Mouse (Mus musculus) ZHBTc4 (cell line): ENCODE measurements around the gene Gm20708.

Source experiments
- DNase-seq: peaks from one replicate; pipeline ENCODE4 v3.0.0-alpha.2; 2011; ENCODE audit warnings: low read depth, low spot score

Gm20708 gene

DNA sequence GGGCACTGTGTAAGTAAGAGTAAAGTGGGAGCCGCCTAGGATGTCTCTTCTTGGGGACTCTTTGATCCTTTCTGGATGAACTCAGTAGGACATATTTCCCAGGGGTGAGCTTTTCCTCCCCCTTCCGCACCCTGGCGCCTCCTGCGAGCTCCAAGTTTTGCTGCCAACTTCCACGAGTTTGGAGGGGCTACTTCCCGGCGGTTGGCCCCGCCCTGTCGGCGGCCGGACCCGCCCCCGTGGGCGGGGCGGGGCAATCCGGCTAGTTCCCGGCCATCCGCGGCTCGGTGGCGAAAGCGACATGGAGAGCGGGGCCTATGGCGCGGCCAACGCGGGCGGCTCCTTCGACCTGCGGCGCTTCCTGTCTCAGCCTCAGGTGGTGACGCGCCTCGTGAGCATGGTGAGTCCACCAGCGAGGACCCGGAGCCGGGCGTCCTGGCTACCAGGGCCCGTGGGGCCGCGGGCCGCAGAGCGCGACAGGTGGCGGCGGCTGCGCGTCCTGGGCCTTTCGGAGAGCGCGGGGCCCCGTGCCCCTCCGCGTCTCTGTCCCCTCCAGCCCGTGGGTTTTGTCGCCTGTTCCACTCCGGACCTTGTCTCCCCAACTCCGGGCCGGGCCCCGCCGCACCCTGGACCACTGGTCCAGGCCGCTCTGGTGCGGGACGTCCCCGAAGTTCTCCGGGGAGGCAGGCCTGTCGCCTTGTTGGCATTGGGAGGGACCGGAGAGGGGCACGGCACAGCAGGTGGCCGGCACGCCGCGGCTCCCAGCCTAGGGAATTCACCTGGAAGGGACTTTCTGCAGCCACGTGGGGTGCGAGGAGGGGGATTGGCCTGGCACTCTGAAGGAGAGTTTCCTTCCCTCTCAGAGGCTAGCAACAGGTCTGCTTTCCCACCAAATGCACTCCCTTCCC is at the start of gene Gm20708, which contains the start of gene Syngr2:
Gm20708 (plus strand) TSS at position 262 of the 905 bp plus-strand sequence.
Syngr2 (plus strand) TSS at position 262 of the 905 bp plus-strand sequence.
- DNase-seq, result peak; percentile 89

- peak; percentile 35 for DNase-seq
Observed at GRCm38 (mm10) chr11:117760374-117761119, 48.9 kb upstream of the Gm20708 start.

DNA sequence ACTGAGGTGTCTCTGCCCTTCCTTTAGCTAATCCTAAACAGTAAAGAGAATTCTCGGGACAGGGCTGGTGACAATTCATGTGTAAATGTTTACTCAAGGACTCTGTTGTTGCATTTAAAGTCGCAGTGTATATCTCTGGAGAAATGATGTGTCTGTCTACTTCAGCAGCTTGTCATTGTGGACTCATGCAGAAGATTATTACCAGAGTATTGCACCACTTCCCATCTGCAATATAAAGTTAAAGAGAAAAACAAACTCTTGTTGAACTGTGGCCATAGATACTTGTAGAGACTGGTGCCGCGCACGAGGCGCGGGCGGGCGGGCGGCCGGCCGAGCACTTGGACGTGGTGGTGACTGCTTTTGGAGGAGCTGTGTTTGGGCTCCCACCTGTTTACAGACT is 47.7 kb upstream of the Gm20708 start:
- no peak for DNase-seq

DNA sequence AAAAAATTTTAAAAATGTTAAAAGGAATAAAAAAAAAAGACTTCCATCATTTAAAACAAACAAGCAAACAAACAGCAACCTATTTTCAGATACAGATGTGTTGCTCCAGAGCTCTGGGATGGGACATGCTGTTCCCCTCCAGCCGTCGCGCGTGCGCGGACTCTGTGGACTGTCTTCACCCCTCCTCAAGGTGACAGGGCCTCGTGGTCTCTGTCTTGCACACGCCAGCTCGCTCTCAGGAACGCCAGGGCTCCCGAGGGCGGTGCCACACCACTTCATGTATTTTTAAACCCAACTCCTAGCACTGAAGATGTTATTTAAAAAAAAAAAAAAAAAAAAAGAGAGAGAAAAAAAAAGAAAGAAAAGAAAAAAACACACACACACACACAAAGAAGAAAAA is 47.2 kb upstream of the Gm20708 start:
- peak; percentile 49 for DNase-seq

DNA sequence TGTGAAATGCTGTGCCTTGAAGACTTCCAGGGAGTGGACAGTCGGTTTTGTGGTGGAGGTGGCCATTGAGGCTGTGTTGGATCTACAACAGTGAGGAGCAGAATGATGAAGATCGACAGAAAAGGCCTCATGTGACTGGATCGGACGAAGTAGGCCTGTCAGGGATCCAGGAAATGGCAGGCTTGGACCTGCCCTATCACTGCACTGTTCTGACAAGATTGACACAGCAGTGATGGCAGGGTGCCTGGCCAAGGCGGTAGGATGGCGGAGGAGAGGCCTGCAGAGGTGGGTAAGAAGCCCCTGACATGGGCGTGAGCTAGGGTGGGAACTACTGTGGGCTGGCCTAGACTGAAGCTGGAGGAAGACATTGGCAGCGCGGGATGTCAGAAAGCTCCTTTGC is 45.1 kb upstream of the Gm20708 start:
- no peak for DNase-seq

DNA sequence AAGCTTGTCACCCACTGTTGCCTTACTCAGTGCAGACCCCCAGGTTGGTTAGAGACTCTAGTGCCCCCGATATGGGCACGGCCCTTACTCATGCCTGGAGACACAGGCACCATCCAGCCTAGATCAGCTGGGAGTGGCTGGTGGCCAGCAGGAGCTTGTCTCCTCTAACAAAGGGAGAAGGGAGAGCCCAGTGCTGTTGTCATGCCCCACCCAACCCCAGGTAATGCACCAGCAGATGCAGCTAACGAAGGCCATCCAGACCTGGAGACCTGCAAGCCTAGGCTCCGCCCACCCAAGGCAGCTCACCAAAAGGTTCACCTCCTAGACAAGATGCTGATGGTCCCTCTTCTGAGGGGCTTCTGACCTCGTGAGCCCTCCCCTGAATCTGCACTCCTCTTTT is 44.1 kb upstream of the Gm20708 start:
- DNase-seq, result no peak

GRCm38 (mm10) chr11:117766275-117766674 is 43.2 kb upstream of the Gm20708 start:
- DNase-seq, result no peak

DNA sequence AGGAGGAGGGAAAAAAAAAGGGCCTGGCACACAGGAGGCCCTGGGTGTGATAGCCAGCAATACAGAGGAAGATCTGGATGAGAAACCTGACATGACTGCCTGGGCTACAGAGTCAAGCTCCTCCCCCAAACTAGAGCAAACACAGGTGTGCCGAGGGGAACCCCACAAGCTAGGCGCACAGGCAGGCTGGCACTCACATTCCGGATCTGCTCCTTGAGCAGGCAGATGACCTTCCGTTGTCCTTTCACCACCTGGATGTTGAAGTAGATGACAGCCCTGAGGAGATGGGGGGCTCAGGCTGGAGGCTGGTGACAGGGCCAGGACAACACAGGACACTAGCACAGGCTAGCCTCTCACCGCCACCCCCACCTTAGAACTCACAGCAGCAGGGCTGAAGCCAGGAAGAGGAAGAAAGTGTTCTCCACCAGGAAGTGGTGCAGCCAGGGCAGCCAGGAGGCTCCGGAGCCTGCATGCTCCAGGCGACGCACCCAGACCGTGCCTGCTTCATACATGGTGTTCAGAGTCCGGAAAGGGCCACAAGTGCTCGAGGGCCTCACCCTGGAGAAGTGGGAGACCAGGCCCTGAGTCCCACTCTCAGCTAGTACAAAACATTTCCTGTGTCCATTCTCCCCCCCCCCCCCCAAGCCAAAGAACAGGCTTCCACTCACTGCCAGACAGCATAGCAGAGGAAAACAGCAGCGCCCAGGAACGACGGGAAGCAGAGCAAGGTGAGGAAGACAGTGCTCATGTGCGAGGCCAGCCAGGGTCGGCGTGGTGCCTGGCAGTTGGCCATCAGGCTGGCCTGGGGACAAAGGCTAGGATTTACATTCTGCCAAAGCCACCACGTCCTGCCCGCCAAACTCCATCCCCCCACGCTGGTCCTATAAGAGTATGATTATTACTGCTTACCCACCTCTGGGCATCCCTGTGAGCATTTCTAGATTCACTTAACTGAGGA is 40.5 kb upstream of the Gm20708 start:
- DNase-seq, result no peak

DNA sequence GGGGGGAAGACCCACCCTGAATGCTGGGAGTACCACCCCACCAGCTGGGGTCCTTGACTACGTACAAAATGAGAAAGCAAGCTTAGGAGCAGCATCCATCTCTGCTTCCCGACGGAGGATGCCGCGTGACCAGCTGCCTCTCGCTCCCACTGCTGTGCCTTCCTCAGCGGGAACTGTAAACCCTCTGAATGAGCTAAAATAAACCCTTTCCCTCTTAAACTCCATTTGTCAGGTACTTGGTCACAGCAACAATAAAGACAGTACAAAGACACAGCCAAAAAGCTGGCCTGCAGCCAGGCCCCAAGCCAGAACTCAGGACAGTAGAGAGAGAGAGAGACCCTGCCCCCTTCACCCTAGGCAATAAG is 39.8 kb upstream of the Gm20708 start:
- no peak for DNase-seq

- no peak for DNase-seq
Observed at GRCm38 (mm10) chr11:117770407-117770806, 39.1 kb upstream of the Gm20708 start.

DNA sequence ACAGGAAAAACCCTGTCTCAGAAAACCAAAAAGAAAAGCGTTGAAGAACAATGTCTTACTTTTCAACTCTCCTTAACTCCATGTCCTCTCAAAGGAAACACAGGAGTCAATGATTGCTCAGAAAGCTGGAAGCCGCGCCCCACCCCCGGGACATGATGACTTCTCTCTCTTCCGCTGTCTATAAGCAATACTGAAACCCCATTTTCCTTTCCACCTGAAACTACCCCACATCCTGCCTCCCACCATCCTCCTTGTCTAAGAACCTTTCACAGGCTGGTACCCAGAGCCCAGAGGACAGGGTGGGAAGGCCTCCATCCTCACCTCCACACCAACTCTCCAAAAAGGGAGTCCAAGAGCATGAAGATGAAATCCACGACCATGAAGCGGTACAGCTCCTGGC is 37.1 kb upstream of the Gm20708 start:
- no peak for DNase-seq

DNA sequence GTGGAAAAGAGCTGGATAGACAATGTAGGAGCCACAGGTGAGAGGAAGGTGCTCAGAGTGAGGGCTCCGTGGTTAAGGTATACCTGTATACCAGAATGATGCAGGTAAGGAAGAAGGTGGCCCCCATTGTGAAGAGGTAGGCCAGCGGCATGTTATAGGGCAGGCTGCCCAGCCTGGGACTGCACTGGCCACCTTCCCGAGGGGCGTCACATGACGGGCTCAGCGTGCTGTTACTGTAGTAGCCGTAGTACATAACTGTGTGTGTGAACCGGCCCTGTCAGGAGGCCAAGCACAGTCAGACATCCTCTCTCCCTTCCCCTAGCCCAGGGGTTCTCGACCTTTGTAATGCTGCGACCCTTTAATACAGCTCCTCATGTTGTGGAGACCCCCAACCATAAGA is 34.5 kb upstream of the Gm20708 start:
- no peak for DNase-seq

GRCm38 (mm10) chr11:117775540-117775939 is 33.9 kb upstream of the Gm20708 start:
- DNase-seq, result no peak

GRCm38 (mm10) chr11:117776085-117776792 is 33.2 kb upstream of the Gm20708 start:
- DNase-seq, result no peak

DNA sequence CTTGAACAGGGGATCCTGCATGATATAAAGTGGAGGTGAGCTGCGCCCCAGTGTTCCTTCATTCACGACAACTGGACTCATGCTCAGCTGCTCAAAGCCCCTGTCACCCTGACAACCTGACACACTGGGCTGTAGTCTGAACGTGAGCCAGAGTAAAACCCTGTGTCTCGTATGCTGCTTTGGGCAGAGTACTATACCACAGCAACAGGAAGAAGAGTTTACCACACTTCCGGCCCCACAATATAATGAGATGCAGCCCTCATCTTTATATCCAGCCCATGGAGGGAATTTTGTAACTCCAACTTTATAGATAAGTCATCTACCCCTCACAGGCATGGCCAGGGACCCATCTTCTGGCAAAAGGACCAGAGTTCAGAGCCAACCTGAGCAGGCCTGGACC is 32.4 kb upstream of the Gm20708 start:
- no peak for DNase-seq

DNA sequence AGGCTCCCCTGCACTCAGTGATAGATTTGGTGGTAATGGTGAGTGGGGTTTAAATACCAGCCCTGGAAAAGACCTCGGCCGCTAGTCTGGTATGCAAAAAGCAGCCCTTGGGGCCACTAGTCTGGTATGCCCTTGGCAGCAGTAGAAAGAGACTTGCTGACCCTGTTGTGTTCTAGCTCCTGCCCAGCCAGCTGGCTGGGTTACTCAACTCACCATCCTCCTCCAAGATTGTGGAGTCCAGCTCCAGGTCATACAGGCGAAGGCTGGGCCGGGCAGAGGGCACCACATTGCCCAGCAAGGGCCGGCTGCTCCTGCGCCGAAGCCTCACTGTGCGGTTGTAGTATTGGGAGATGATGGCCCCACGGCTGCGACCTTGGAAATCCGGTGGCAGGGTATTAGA is 31.4 kb upstream of the Gm20708 start:
- DNase-seq, result no peak

GRCm38 (mm10) chr11:117778851-117779433 is 30.5 kb upstream of the Gm20708 start:
- DNase-seq, result peak; percentile 62

- DNase-seq, result peak; percentile 46
Observed at GRCm38 (mm10) chr11:117779434-117780198, 29.9 kb upstream of the Gm20708 start.

- DNase-seq, result peak; percentile 40
Observed at GRCm38 (mm10) chr11:117780199-117780515, 29.3 kb upstream of the Gm20708 start.

DNA sequence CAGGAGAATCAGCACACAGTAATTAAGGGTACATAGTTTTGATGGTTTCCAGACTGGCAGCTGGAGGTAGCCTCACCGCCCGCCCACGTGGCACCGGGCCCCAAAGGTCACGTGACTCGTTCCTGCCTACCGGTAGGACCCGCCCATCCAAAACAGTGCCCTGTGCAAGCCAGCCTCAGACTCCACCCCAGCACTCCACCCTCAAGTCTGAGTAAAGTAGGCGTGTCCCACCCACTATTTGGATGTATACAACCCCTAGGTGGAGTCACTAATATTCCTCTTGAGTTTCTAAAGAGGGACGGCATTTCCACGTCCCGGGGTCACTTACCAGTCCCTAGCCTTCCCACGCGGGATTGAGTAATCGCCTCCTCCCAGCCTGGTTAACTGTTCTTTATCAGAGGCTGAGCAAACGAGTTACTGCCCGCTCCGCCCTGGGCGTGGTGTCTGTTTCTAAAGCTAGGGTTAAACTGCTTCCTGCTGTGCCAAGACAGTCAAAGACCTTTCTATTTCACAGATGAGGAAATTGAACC is 28.8 kb upstream of the Gm20708 start:
- DNase-seq, result peak; percentile 95
